Mouse (Mus musculus): ENCODE results near the gene Gtf2f2.

- TF ChIP-seq POLR2A (IDR thresholded peaks at IDR 0.05; ENCODE audit: borderline replicate concordance, control insufficient read depth, low read depth, low read length) (no peak), CTCF (IDR thresholded peaks at IDR 0.05; ENCODE audit: control insufficient read depth, insufficient read depth, low read length) (no peak)
These were observed 108.7 kb downstream of the Gtf2f2 start for GRCm38 (mm10) chr14:75902013-75902412.
